Mouse (Mus musculus): ENCODE measurements around the gene Mab21l3.
A peak's percentile ranks its signal among the peaks of the same experiment; 100 is the strongest.
"Not testable (repeated sequence)": the region's sequence is repeated elsewhere in the genome, so short reads cannot be mapped to it uniquely, and the experiment has no call there.

Mab21l3 gene

DNA sequence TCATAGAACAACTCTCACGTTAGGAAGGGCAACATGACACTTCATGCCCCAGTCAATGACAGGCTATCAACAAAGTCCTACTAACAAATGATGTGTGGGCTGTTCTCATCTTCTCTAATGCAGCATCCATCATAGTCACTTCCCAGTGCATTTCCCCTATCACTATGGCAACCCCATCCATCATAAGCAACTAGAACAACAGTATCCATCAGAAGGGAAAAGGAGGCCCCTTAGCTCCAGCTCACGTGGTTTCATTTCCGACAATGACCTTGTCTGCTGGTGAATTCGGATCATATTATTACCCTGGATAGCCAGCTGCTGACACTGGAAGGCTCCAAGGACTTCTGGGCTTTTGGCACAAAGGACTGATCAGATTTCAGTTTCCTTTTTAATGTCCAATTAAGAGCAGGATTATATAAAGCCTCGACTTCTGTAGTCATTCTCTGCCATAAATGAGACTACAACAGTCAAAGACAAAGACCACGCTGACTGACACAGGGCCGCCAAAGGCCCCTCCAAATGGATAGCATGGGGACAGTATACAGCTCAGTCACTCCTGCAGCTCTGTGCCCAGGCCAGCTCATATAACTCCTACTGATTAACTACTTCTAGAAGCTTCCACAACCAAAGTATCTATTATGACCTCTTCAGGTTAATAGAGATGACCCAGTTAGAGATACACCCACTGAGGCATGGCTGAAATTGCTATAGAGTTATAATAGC lies 6.2 kb downstream of the Mab21l3 start:
- no peak for DNase-seq (ENCODE audit: low read depth, low spot score)

DNA sequence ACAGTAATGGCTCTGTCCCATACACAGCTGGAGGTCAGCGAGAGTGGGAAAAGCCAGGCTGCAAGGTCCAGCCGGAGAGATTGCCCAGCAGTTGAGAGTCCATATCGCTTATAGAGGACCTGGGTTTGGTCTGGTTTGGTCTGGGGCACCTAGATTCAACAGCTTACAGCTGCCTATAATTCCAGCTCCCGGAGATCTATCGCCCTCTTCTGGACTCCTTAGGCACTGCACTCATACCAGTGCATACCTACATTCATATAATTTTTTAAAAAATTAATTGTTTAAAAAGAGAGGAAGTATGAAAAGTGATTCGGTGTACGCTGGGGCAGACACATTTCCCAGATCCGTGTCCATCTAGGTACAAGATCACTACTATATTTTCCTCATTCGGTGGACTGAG lies 9.4 kb downstream of the Mab21l3 start:
- DNase-seq (ENCODE audit: low read depth, low spot score), result no peak

DNA sequence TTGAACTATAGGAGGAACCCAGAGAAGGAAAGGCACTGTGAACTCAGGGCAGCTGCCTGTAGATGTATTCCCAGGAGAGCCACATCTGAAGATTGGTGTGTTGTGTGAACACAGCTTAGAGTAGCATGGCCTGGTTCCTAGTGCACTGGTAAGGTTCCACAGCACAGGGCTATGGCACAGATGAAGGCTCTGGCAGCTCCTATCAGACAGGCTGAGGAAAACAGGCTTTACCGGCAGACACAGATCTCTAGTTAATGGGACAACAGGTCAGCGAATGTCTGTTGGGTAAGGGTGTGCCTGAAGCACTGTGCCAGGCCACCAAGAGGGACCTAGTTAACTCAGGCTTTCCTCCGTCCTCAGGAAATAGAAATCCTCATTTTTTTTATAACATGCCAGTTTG lies 11.8 kb downstream of the Mab21l3 start:
- DNase-seq (ENCODE audit: low read depth, low spot score), result no peak

DNA sequence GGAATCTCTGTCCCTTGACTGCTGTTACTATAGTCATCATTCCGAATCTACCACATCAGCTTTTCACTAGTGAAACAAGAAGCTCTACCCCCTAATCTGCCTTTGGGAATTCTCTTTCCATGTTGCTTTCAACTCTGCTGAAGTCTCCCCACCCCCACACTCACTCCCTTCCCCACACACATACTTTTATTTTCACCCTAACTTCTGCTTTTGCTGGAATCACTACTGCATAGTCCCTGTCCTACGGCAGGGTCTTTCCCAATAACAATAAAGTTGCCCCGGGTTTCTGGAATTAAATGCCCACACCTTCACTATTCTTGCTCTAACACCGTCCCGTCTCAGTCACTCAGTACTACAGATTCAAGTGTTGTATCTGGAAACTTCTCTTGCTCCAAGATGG lies 12.2 kb downstream of the Mab21l3 start:
- DNase-seq (ENCODE audit: low read depth, low spot score), result no peak

DNA sequence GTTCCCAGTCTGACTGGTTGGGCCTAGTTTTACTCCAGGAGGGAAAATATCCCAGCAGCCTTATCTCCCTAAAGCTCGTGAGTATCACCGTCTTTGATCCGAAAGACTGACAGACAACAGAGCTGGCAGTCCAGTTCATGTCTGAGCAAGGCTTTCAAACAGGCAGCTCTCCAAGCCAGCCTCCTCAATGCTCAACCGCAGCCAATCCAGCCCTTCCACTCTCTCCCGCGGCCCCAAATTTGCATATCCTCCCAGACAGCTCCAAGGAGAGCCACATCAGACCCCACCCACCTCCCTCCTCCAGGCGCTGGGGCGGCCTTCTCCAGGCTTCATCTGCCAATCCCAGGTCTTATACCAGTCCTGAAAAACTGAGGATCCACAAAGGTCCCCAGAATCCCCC lies 12.7 kb downstream of the Mab21l3 start:
- no peak for DNase-seq (ENCODE audit: low read depth, low spot score)

DNA sequence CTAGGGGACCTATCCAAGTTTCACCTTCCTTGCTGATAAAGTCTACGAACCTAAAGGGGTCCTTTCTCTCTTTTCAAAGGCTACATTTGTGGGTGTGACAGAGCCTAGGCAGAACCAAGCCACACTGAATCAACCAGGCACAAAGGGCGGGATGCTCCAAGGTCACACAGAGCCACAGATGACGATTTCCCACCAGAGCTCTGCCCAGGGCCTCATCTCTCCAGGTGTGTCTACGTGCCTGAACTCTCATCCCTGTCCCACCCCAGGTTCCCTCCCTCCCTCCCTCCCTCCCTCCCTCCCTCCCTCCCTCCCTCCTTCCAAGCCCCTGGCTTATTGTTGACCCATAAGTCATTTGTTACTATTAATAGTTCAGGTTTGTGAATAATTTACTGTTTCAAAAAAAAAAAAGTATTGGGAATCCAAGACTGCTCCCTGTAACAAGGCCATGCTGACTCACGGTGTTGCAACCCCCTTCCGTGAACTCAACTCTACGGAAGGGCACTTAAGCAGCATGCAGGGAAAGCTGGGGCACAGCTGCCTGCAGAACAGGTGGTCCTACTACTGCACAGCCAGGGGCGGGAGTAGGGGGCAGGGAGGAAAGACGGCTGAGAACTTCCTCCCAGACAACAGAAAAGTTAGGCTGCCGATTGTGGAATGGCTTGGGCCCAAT lies 17.4 kb downstream of the Mab21l3 start:
- no peak for DNase-seq (ENCODE audit: low read depth, low spot score)

DNA sequence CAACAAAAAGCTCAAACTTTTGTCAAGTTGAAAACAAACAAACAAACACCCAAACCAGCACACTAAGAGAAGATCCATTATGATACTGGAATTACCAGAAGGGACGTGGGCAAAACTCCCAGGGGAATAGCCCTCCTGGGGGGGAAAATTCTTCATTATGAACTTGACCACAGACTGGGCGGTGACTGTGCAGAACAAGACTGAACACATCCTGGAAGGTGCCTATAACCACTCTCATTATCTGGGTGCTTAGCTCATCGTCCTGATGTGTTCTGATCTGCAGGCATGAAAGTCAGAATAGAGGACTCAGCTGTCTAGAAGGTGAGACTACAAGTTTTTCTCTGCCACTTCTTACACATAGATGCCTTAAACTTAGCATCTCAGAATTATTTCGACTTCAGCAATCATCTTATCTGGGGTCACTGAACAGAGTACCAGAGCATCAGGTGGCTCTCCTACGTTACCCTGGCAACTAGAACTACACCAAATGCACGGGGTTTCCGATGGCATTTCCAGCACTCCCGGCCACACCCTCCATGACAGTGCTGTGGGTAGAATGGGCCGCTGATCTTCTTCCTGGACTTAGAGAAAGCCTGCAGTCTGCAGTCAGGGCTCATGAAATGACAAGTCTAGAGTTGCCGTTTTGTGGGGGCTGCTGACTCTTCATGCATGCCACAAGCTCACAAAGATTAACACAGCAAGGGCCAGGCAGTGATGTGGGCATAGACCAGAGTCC lies 18.7 kb downstream of the Mab21l3 start:
- DNase-seq (ENCODE audit: low read depth, low spot score), result no peak

DNA sequence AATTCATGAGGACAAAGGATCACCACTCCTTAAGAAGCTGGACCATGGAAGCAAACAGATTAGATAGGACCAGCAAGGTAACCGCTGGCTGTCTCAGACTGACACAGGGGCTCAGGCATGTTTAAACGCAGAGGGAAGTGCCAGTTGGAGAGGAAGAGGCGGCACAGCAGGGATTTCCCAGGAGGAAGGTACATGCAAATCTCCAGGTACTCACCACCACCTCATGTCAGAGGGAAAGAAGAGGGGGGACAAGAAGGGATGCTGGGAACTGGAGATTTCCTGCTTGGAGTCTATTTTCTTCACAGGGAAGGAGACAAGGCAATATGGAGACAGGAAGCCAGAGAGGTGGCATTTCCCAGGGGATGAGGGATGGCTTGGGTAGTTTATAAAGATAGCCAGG lies 20.2 kb downstream of the Mab21l3 start:
- DNase-seq (ENCODE audit: low read depth, low spot score), result no peak

DNA sequence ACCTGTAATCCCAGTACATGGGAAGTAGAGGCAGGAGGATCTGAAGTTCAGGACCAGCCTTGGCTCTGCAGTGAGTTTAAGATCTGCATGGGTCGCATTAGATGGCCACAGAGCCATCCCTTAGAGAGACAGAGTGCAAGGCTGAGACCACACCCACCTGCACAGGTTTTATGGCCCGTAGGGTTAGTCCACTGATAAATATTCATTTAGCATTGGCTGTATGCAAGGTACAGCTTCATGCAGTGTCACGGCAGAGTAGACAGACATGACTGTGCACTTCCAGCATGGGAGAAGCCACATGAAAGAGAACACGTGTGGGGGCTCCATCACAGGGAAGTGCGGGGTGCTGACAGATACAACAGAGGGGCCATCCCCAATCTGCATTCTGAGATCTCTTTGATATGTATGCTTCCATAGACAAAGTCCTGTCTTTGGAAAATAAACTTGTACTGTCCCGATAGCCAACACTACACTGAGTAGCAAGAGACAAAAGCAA lies 21.5 kb downstream of the Mab21l3 start:
- DNase-seq (ENCODE audit: low read depth, low spot score), result no peak

DNA sequence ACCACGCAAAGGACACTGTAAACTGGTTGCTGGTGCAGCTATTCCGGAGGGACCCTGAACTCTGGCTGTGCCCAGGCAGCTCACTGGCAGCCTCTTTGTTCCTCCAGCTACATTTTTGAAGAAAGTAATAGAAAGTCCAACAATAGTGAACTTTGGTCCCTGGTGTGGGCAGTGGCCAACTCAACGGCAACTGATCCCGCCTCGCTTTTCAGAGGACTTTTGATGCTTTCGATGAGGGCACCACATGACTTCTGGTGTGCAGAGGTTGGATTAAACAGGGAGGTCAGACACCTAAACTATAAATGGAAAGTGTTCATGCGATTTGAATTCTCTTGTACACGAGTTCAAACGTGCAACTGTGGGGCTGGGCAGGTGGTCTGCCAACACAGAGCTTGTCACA lies 24.4 kb downstream of the Mab21l3 start:
- no peak for DNase-seq (ENCODE audit: low read depth, low spot score)

DNA sequence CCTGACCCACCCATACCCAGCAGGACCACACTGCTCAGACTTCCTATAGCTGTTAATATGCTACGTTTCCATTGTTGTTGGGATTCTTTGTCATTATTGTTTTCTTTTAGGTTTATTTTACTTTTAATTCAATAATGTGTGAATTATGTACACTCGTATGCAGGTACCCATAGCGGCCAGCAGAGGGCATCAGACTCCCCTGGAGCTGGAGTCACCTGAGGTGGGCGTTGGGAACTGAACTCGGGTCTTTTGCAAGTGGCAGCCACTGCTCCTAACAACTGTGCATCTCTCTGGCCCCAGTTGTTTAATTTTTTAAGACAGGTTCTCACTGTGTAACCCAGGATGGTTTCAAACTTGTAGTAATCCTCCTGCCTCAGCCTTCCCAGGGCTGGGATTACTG lies 26.7 kb downstream of the Mab21l3 start:
- DNase-seq (ENCODE audit: low read depth, low spot score), result peak; percentile 21

DNA sequence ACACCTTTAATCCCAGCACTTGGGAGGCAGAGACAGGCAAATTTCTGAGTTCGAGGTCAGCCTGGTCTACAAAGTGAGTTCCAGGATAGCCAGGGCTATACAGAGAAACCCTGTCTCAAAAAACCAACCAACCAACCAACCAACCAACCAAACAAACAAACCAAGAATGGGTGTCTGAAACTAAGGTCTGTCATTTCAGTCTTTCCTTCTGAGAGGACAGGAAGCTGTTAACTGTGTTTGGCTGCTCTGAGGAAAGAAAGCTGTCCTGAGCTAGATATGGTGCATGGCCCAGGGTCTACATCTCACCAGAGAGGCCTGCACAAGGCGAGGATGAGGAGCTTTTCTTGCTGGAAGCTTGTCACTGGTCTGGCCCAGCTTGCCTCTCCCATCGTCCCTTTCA lies 28.1 kb downstream of the Mab21l3 start:
- not testable (repeated sequence) for DNase-seq (ENCODE audit: low read depth, low spot score)

DNA sequence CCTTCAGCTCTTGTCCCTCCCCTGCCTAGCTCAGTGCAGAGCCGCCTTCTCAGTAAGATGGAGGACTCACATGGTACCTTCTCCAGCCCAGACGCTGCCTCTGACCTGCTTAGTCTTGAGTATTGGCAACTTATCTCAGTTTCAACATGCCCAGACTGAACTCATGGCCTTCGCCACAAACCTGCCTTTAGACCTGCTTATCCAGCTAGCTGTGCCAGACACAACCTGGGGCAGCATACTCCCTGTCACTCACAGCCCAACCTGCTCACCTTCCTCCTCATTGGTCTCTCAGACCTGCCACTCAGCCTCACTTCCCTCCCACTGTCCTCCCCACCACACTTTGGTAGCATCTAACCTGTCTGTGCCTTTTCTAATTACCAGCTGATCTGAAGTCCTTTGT lies 32.8 kb downstream of the Mab21l3 start:
- DNase-seq (ENCODE audit: low read depth, low spot score), result no peak

DNA sequence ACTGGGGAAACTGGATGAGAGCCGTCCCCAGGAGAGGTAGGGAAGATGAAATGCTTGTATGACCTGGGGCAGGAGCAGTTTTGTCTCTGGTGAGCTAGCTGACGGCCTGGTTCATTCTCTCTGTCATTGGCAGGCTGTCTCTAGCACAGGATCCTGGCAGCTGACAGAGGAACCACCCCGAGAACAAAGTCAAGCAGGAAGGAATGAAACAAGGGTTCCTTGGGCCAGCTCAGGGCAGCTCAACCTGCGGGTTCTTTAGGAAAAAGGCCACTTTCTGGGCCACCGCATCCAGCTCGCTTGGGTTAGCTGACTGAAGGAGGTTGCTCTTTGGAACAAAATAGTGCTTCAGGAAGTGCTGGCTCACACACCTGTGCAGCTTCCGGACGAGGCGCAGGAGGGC lies 34.0 kb downstream of the Mab21l3 start:
- DNase-seq (ENCODE audit: low read depth, low spot score), result no peak

DNA sequence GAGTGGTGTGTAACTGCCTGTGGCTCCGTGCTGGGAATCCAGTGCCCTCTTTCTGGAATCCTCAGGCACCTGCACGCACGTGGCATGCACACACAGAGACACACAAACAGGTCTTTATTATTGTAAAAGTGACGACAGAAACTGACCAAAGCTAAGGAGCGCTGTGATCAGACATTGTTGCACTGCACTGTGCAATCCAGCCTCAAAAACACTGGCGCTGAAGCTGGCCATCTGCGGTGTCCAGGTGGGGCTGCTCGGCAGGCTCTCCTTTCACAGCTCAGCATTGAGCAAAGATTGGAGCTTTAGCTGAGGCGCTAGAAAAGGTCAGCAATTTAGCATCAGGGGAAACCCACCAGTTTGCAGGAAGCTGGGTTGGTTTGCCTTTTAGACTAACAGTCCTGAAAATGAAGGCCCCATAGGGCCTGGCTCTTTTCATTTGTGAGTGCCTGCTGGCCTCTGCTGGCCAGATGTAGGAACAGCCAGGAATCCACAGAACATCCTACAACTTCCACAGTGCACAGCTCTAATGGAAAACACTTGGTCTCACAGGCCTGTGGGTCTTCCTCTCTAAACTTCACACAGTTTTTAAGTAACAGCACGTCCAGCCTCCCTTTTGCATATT lies 36.3 kb downstream of the Mab21l3 start:
- DNase-seq (ENCODE audit: low read depth, low spot score), result peak; percentile 49

DNA sequence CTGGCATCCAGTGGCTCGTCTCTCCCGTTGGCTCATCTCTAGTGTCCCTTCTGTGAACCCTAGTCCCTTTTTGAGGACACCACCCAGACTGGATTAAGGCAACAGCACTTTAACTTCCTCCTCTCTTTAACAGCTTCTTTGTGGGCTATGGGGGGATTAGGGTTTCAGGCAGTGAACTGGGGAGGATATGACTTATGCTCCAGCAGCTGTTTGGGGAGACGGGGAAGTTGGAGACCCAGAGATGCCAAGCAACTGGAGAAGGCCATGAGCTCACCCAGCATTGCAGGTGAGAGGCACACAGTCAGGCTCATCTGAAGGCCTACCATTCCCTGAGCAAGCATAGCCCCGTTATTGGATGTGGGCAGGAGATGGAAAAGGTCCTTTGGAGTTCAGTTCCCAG lies 36.8 kb downstream of the Mab21l3 start:
- no peak for DNase-seq (ENCODE audit: low read depth, low spot score)

DNA sequence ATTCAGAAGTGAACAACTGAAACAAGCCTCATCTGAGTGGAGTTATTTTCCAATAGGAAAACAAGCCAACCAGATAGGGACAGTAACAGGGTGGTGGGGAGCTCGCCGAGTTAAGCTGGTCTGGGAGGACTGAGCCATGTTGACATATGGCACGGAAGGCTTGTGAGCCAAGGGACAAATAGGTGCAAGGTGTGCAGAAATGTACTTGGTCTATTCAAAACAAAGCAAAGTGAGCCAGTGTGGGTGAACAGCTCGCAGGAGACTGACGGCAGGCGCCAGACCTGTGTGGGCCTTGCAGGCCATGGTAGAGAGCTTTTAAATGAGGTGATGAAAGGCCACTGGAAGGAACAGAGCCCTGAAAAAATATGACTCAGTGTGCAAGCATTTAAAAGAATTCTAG lies 41.1 kb downstream of the Mab21l3 start:
- DNase-seq (ENCODE audit: low read depth, low spot score), result no peak

DNA sequence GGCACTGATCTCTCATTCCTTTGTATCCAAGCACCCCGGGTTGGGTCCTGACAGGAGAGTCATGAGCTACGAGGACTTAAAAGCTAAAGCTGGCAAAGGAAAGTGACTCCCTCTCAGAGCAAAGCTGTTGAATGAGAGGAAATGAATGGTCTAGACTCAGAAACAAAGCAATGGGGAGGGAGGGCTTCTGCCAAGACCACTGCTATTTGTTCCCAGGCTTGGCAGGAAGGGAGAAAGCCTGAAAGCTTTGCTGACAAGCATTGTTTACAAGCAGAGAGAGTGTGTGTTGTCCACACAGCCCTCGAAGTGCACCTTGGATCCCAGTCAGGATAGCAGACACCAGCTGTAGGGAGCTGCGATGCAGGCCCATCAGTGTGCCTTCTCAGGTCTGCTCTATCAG lies 41.8 kb downstream of the Mab21l3 start:
- DNase-seq (ENCODE audit: low read depth, low spot score), result no peak

DNA sequence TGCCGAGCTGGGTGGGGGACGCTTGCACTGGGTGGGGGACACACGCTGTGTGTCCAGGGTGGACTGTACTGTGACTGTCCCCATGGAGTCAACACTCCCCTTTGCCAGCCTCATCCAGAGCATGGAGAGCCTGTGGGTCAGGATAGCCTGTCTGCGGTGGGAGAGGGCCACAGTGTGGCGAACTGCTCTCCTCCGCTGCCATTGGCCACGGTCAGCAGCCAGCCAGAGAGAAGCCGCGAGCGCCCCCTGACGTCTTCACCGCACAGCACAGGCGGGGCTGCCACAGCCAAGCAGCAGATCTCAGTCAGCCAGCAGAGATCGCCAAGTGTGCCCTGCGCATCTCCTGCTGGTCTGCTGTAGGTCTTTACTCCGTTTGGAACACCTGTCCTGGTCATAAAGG lies 42.6 kb downstream of the Mab21l3 start:
- peak; percentile 70 for DNase-seq (ENCODE audit: low read depth, low spot score)

DNA sequence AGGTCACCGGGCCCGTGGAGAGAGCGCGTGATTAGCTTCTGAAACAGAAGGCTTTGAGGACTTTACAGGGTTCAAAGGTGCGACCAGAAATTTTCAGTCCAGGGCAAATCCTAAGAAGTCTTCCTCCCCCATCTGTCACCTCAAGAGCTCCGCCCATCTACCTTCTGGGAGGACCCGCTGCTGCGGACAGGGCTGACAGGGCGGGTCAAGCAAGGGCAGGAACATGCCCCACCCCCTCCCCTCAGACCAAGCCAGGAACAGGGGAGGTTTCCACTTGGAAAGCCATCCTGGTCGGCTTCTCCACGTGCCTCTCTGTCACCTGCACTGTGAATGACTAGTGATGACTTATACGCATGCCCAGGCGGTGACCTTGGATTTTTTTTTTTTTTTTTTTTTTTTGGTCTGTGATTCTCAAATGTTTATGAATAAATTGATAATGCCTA lies 43.2 kb downstream of the Mab21l3 start:
- no peak for DNase-seq (ENCODE audit: low read depth, low spot score)

DNA sequence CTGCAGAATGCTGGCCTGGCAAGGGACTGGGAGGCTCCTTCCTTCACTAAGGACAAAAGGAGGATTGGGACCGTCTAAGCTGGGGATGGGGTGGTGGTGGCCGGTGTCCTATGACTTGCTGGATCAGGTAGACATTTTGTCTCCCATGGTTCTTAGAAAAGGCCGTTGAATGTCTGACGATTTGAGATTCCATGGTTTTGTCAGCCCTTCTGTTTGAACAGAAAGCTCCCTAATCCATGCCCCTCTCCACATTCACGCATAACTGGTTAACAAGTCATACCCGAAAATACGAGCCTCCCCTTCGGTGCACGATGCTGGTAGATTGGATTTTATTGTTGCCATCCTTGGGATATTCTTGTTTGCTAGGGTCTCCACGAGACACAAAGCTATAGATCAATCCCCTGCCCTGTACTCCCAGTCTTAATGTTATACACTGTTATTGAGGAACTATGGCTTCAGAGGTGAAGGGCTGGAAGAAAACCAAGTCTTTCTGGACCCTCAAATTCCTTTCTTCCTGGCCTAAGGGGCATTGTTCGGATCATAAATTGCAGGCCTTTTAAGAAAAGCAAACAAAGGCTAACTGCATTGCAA lies 43.7 kb downstream of the Mab21l3 start:
- DNase-seq (ENCODE audit: low read depth, low spot score), result no peak

DNA sequence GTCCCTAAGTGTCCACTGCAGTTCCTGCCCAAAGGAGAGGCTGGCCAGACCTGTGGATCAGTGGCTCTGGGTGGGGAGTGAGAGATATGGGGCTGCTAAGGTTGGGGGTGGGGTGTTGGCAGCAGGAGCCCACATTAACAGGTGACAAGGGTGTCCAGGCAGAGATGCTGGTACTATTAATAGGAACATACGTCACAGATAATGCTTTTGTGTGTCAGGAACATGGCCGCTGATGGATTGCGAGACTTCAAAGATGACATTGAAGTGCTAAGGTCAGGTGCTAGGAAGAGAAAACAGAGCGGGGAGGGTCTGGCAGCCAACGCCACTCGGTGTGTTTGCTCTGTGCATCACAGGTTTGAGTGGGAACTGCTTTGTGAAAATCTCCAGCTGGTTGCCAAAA lies 44.4 kb downstream of the Mab21l3 start:
- no peak for DNase-seq (ENCODE audit: low read depth, low spot score)
